Mouse (Mus musculus) limb, embryonic 15.5 days (tissue): ENCODE measurements around the gene Ffar3. TPM values are rescaled to one million over a fixed set of nuclear protein-coding genes. Genes with fewer than 3 reads are reported as not detected.

Experiments
- ATAC-seq: fragments of 200-750 bp; cut with Nextera tagmentation; 2 replicates; pipeline ENCODE4 v1.8.0; 2017; ENCODE audit warnings: low read depth, moderate TSS enrichment; ENCODE audit not compliant: insufficient number of reproducible peaks, low FRiP score, low TSS enrichment
- H3K27ac ChIP-seq: fragments of 300-500 bp; sonication (generic); 2 replicates; pipeline ENCODE4 v1.5.1; 2015; ENCODE audit warnings: moderate library complexity, mild to moderate bottlenecking, inconsistent platforms
- H3K27me3 ChIP-seq: fragments of 300-500 bp; sonication (generic); 2 replicates; pipeline ENCODE4 v1.6.1; 2015; ENCODE audit warnings: inconsistent platforms
- H3K36me3 ChIP-seq: fragments of 300-500 bp; sonication (generic); 2 replicates; pipeline ENCODE4 v1.6.1; 2015; ENCODE audit warnings: inconsistent platforms
- H3K4me1 ChIP-seq: fragments of 300-500 bp; sonication (generic); 2 replicates; pipeline ENCODE4 v1.6.1; 2015; ENCODE audit warnings: inconsistent platforms
- H3K4me2 ChIP-seq: fragments of 300-500 bp; sonication (generic); 2 replicates; pipeline ENCODE4 v1.6.1; 2015; ENCODE audit warnings: mild to moderate bottlenecking, inconsistent platforms
- H3K4me3 ChIP-seq: fragments of 300-500 bp; sonication (generic); 2 replicates; pipeline ENCODE4 v1.5.1; 2015; ENCODE audit warnings: mild to moderate bottlenecking, inconsistent platforms
- H3K9ac ChIP-seq: fragments of 300-500 bp; sonication (generic); 2 replicates; pipeline ENCODE4 v1.6.1; 2015; ENCODE audit warnings: inconsistent platforms
- H3K9me3 ChIP-seq: fragments of 300-500 bp; sonication (generic); 2 replicates; pipeline ENCODE4 v1.6.1; 2016; ENCODE audit warnings: inconsistent platforms
- WGBS: fragments of 180-500 bp; shearing (Covaris S2); methylation state at CpG from one replicate; pipeline ENCODE4 v1.1.7; 2015; 5-methylcytosine and 5-hydroxymethylcytosine counted together
- polyA plus RNA-seq: library from polyadenylated mRNA; unstranded; fragments of >200 nt; fragmentation: Nextera tagmentation; extraction: Ambion mirVana; gene quantifications from 2 replicates; pipeline ENCODE4 v1.2.1, GENCODE M21; 2015

Gene Ffar3
- not detected in 2 replicates for polyA plus RNA-seq

GRCm38 (mm10) chr7:30856078-30856477 lies at the start of gene Ffar3:
Gene Ffar3 (minus strand): TSS chr7:30856178.
- Histone ChIP-seq H3K4me2 (no peak within 1 kb of the TSS), H3K27me3 (peaks cover 15% of the 10 kb centered on the region), H3K9ac (no peak within 1 kb of the TSS), H3K27ac (no peak within 1 kb of the TSS), H3K36me3 (no peaks in the 10 kb centered on the region), H3K4me1 (no peaks in the 10 kb centered on the region; the same call in 1 of the 2 replicates), H3K9me3 (no peaks in the 10 kb centered on the region), H3K4me3 (no peak within 1 kb of the TSS)
- 82% methylated on average over 6 of the region's 6 CpGs for WGBS
- no peak for ATAC-seq

GRCm38 (mm10) chr7:30904042-30904441 lies 48.1 kb upstream of the Ffar3 start:
- Histone ChIP-seq H3K9ac (no peak overlapping the region), H3K9me3 (no peaks in the 10 kb centered on the region), H3K4me2 (no peak overlapping the region), H3K27me3 (0 out of 2 replicates have a peak, but pooled peaks cover 3% of the 10 kb centered on the region), H3K27ac (no peak overlapping the region), H3K4me1 (peaks cover 13% of the 10 kb centered on the region), H3K36me3 (no peaks in the 10 kb centered on the region), H3K4me3 (no peak overlapping the region)
- ATAC-seq = no peak
- 41% methylated on average over 4 of the region's 4 CpGs for WGBS

GRCm38 (mm10) chr7:30895217-30895616 lies 39.2 kb upstream of the Ffar3 start:
- no peak for ATAC-seq
- Histone ChIP-seq H3K36me3 (no peaks in the 10 kb centered on the region), H3K27ac (no peak overlapping the region), H3K4me3 (no peak overlapping the region), H3K4me2 (no peak overlapping the region), H3K27me3 (no peaks in the 10 kb centered on the region), H3K9me3 (no peaks in the 10 kb centered on the region), H3K4me1 (0 out of 2 replicates have a peak, but pooled peaks cover 7% of the 10 kb centered on the region), H3K9ac (no peak overlapping the region)
- WGBS = 80% methylated on average over 3 of the region's 3 CpGs

GRCm38 (mm10) chr7:30892515-30892914 lies 36.5 kb upstream of the Ffar3 start:
- no peak for ATAC-seq
- Histone ChIP-seq H3K36me3 (no peaks in the 10 kb centered on the region), H3K9me3 (no peaks in the 10 kb centered on the region), H3K4me2 (no peak overlapping the region), H3K4me1 (0 out of 2 replicates have a peak, but pooled peaks cover 3% of the 10 kb centered on the region), H3K4me3 (no peak overlapping the region), H3K27ac (no peak overlapping the region), H3K27me3 (no peaks in the 10 kb centered on the region), H3K9ac (no peak overlapping the region; the same call in 1 of the 2 replicates)
- 50% methylated on average over 3 of the region's 3 CpGs for WGBS

DNA sequence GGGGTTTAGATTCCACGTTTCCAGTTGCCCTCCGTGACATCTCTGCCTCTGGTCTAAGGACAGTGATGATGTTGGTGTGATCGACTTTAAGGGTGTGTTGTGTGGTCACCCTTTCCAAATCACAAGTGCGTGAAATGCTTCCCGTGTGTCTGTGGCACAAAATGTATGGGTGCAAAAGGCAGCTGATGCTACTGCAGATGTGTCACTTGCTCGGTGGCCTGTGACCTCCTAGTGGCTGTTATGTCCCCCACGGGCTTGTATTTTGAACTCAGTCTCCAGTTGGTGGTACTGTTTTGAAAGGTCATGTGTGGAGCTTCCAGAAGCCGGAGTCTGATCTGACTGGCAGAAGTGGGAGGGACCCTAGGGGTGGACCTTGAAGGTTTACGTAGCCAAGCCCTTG lies 35.8 kb upstream of the Ffar3 start:
- no peak overlapping the region for H3K9ac ChIP-seq
- ATAC-seq = no peak
- WGBS = 84% methylated on average over 9 of the region's 9 CpGs
- H3K4me1 ChIP-seq = 0 out of 2 replicates have a peak, but pooled peaks cover 3% of the 10 kb centered on the region
- no peaks in the 10 kb centered on the region for H3K9me3 ChIP-seq
- H3K4me3 ChIP-seq = no peak overlapping the region
- no peaks in the 10 kb centered on the region for H3K27me3 ChIP-seq
- no peak overlapping the region for H3K4me2 ChIP-seq
- H3K36me3 ChIP-seq = no peaks in the 10 kb centered on the region
- no peak overlapping the region for H3K27ac ChIP-seq

GRCm38 (mm10) chr7:30890681-30891080 lies 34.7 kb upstream of the Ffar3 start:
- 63% methylated on average over 2 of the region's 2 CpGs for WGBS

GRCm38 (mm10) chr7:30888786-30889185 lies 32.8 kb upstream of the Ffar3 start:
- Histone ChIP-seq H3K9me3 (no peaks in the 10 kb centered on the region), H3K4me3 (no peak overlapping the region), H3K4me1 (0 out of 2 replicates have a peak, but pooled peaks cover 3% of the 10 kb centered on the region), H3K27ac (no peak overlapping the region), H3K9ac (no peak overlapping the region), H3K4me2 (no peak overlapping the region), H3K36me3 (no peaks in the 10 kb centered on the region), H3K27me3 (no peaks in the 10 kb centered on the region)
- WGBS = 81% methylated on average over 7 of the region's 7 CpGs
- no peak for ATAC-seq

More at GRCm38 (mm10) chr7:30890681-30891080, 34.7 kb upstream of the Ffar3 start:
- Histone ChIP-seq H3K4me1 (0 out of 2 replicates have a peak, but pooled peaks cover 3% of the 10 kb centered on the region), H3K9ac (no peak overlapping the region), H3K27me3 (no peaks in the 10 kb centered on the region), H3K36me3 (no peaks in the 10 kb centered on the region), H3K4me3 (no peak overlapping the region), H3K9me3 (no peaks in the 10 kb centered on the region), H3K4me2 (no peak overlapping the region), H3K27ac (no peak overlapping the region)
- ATAC-seq = no peak

GRCm38 (mm10) chr7:30887568-30888188 lies 31.7 kb upstream of the Ffar3 start:
- no peaks in the 10 kb centered on the region for H3K36me3 ChIP-seq
- 76% methylated on average over 14 of the region's 14 CpGs for WGBS
- no peak overlapping the region for H3K9ac ChIP-seq
- no peak overlapping the region for H3K27ac ChIP-seq
- no peak overlapping the region for H3K4me2 ChIP-seq
- no peak for ATAC-seq
- 0 out of 2 replicates have a peak, but pooled peaks cover 3% of the 10 kb centered on the region for H3K4me1 ChIP-seq
- no peaks in the 10 kb centered on the region for H3K9me3 ChIP-seq
- no peaks in the 10 kb centered on the region for H3K27me3 ChIP-seq
- H3K4me3 ChIP-seq = no peak overlapping the region

DNA sequence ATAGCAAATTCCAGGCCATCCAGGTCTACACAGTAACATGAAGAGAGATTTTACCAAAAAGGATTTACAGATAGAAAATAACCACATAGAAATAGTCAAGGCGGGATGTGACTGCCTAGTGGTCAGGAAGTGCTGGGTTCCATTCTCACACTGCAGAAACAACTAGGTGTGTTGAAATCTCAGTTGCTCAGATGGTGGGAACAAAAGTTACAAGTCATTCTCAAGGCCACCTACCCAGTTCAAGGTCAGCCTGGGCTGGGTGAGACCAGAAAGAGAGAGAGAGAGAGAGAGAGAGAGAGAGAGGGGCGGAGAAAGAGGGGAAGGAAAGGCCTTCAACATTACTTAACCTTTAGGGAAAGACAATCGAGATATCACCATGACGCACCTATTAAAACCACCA lies 30.9 kb upstream of the Ffar3 start:
- H3K4me3 ChIP-seq = no peak overlapping the region
- no peak overlapping the region for H3K4me2 ChIP-seq
- no peak for ATAC-seq
- 74% methylated on average over 4 of the region's 4 CpGs for WGBS
- no peaks in the 10 kb centered on the region for H3K9me3 ChIP-seq
- H3K27me3 ChIP-seq = no peaks in the 10 kb centered on the region
- H3K36me3 ChIP-seq = no peaks in the 10 kb centered on the region
- H3K27ac ChIP-seq = no peak overlapping the region
- H3K4me1 ChIP-seq = no peaks in the 10 kb centered on the region
- H3K9ac ChIP-seq = no peak overlapping the region

DNA sequence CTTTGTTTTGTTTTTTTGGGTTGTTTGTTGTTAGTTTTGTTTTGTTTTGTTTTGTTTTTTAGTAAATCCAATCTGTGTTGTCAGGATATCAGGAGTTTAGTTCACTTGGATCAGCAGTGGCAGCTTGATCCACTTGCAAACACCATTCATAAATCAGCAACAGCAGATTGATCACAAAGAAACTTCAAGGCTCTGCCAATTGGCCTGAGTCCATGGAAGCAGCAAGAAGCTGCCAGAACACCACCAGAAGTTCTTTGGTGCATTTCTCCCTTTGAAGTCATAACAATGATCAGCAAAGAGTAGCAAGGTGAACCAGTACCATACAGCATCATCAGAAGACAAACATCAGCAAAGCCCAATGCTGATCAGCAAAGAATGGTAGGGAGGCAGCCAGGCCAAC lies 28.1 kb upstream of the Ffar3 start:
- ATAC-seq = no peak
- H3K27me3 ChIP-seq = no peaks in the 10 kb centered on the region
- H3K4me1 ChIP-seq = no peaks in the 10 kb centered on the region
- no peak overlapping the region for H3K4me2 ChIP-seq
- no peak overlapping the region for H3K9ac ChIP-seq
- no peak overlapping the region for H3K4me3 ChIP-seq
- H3K36me3 ChIP-seq = no peaks in the 10 kb centered on the region
- no peaks in the 10 kb centered on the region for H3K9me3 ChIP-seq
- H3K27ac ChIP-seq = no peak overlapping the region

GRCm38 (mm10) chr7:30881367-30881766 lies 25.4 kb upstream of the Ffar3 start:
- H3K9ac ChIP-seq = no peak overlapping the region
- no peak overlapping the region for H3K4me2 ChIP-seq
- H3K9me3 ChIP-seq = no peaks in the 10 kb centered on the region
- no peaks in the 10 kb centered on the region for H3K27me3 ChIP-seq
- H3K27ac ChIP-seq = no peak overlapping the region
- H3K4me1 ChIP-seq = no peaks in the 10 kb centered on the region
- ATAC-seq = no peak
- H3K4me3 ChIP-seq = no peak overlapping the region
- H3K36me3 ChIP-seq = no peaks in the 10 kb centered on the region
- 79% methylated on average over 3 of the region's 3 CpGs for WGBS

- no peaks in the 10 kb centered on the region for H3K9me3 ChIP-seq
- 65% methylated on average over 7 of the region's 7 CpGs for WGBS
- H3K4me3 ChIP-seq = no peak within 1 kb of the TSS
- no peaks in the 10 kb centered on the region for H3K4me1 ChIP-seq
- no peak within 1 kb of the TSS for H3K9ac ChIP-seq
- H3K4me2 ChIP-seq = no peak within 1 kb of the TSS
- no peak within 1 kb of the TSS for H3K27ac ChIP-seq
- no peaks in the 10 kb centered on the region for H3K27me3 ChIP-seq
- no peaks in the 10 kb centered on the region for H3K36me3 ChIP-seq
- no peak for ATAC-seq
Measured at GRCm38 (mm10) chr7:30880176-30880575, 24.2 kb upstream of the Ffar3 start, which contains the start of gene Cd22. Gene Cd22 (minus strand): TSS chr7:30880342.
